Mouse (Mus musculus): Measurements from ENCODE around the gene Arid5b.

Gene Arid5b

DNA sequence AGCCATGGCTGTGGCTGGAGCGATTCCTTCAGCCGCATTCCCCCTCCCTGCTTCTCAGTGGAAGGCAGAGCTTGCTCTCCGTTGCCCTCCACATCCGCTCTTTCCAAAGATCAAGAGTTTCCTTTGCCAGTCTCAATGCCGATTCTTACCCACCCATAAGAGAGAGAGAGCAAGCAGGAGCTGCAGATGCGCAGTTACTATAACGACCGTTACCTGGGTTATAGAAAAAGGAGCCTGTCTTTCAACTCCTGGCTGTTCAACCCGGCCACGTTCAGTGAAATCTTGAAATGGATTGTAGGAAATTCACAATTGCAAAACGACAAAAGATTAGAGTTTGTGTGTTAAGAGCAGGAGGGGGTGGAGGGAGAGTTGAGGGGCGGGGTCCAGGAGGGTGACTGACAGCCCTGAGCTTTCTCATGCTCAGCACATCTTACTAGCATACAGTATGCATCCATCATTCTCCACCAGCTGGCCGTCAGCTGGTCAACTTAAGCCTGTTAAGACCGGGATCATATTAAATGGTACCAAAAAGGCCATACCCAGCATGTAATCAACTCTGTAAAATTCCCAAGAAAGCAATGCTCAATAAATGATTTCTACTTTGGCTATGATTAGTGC, 227.1 kb downstream of the Arid5b start:
- DNase-seq (ENCODE audit: low read depth, low spot score): no peak

DNA sequence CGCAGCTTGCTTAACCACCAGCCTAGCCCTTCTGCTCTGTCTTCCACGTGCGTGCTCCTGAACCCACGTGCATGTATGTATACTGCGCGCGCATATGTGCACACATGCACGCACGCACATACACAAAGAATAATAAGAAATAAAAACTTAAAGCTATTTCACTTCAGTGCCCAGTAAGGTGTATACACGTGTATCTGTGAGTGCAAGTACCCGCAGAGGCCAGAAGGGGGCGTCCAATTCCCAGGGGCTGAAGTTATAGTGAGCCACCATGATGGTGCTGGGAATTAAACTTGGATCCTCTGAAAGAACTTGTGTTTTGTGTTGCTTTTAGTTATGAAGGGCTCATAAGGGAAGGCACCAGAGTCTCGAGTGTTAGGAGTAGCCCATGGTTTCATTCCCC, 227.7 kb downstream of the Arid5b start:
- DNase-seq (ENCODE audit: low read depth, low spot score): no peak

GRCm38 (mm10) chr10:68048641-68049305, 229.8 kb downstream of the Arid5b start:
- no peak for DNase-seq (ENCODE audit: low read depth, low spot score)

- DNase-seq (ENCODE audit: low read depth, low spot score): no peak
Measured at GRCm38 (mm10) chr10:68044864-68045263, 233.7 kb downstream of the Arid5b start.

DNA sequence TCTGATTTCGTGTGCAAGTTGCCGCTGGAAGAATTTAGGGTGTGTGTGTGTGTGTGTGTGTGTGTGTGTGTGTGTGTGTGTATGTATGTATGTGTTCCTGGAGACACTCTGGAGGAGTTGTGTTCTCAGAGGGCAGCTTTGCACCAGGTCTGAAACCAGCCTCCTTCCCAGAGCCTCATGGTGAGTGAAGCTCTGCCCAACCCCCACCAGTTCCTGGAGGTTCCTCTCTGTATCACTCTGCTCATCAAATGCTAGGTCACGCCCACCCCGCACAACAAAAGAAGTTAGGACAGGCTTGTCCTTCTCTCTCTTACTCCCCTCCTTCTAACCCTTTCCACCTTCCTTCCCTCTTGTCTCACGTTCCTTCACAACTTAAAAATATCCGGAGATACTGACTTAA, 234.6 kb downstream of the Arid5b start:
- no peak for DNase-seq (ENCODE audit: low read depth, low spot score)

Measured in retina, adult 2 months (tissue).